Mouse (Mus musculus) liver, embryonic 14.5 days (tissue): Measurements from ENCODE around the gene Hbs1l. TPM values are rescaled to one million over a fixed set of nuclear protein-coding genes. Genes with fewer than 3 reads are reported as not detected.

Experiments
- ATAC-seq: fragments of 200-750 bp; cut with Nextera tagmentation; 2 replicates; pipeline ENCODE4 v1.8.0; 2017; ENCODE audit warnings: moderate number of reproducible peaks, mild to moderate bottlenecking, moderate library complexity; ENCODE audit not compliant: insufficient read depth
- DNase-seq, 3 experiments: peaks; one replicate each; pipeline ENCODE4 v3.0.0-alpha.2; 2012 to 2013; ENCODE audit warnings: low read depth in 3 of 3, low spot score in 3 of 3
- H3K27ac ChIP-seq: fragments of 300-500 bp; sonication (generic); 2 replicates; pipeline ENCODE4 v1.5.1; 2014; ENCODE audit warnings: moderate library complexity, mild to moderate bottlenecking, control low read depth, inconsistent platforms
- H3K27me3 ChIP-seq: fragments of 300-500 bp; sonication (generic); 2 replicates; pipeline ENCODE4 v1.6.1; 2014; ENCODE audit warnings: mild to moderate bottlenecking, low read length, moderate library complexity; ENCODE audit not compliant: control insufficient read depth, insufficient read depth
- H3K36me3 ChIP-seq: fragments of 300-500 bp; sonication (generic); replicated peaks from 2 replicates; pipeline ENCODE4 v1.6.1; 2014; ENCODE audit warnings: low read depth; ENCODE audit not compliant: control insufficient read depth, insufficient read depth
- H3K4me1 ChIP-seq, 2 experiments: fragments of 200-500 bp in 1 of 2; fragments of 300-500 bp in 1 of 2; sonication (generic) in 1 of 2; replicated peaks; 2 replicates each; pipeline ENCODE4 v1.6.1; 2012 to 2014; ENCODE audit warnings: antibody characterized with exemption in 1 of 2, inconsistent platforms in 1 of 2, low read length in 1 of 2; ENCODE audit not compliant: control insufficient read depth in 2 of 2, insufficient read depth in 2 of 2
- H3K4me2 ChIP-seq: fragments of 300-500 bp; sonication (generic); 2 replicates; pipeline ENCODE4 v1.6.1; 2014; ENCODE audit warnings: low read depth, mild to moderate bottlenecking, control low read depth, moderate library complexity
- H3K4me3 ChIP-seq, 2 experiments: fragments of 200-500 bp in 1 of 2; fragments of 300-500 bp in 1 of 2; sonication (generic) in 1 of 2; 2 replicates each; pipeline ENCODE4 v1.5.1; 2012 to 2014; ENCODE audit warnings: low read depth in 2 of 2, low read length in 2 of 2, mild to moderate bottlenecking in 2 of 2, control low read depth in 1 of 2, inconsistent platforms in 1 of 2, moderate library complexity in 1 of 2; ENCODE audit not compliant: insufficient read depth in 1 of 2
- H3K9ac ChIP-seq: fragments of 300-500 bp; sonication (generic); replicated peaks from 2 replicates; pipeline ENCODE4 v1.6.1; 2014; ENCODE audit warnings: mild to moderate bottlenecking, control low read depth, moderate library complexity
- H3K9me3 ChIP-seq: fragments of 300-500 bp; sonication (generic); 2 replicates; pipeline ENCODE4 v1.6.1; 2016; ENCODE audit warnings: low read length, mixed read lengths; ENCODE audit not compliant: control insufficient read depth
- CTCF ChIP-seq: IDR thresholded peaks from 2 replicates; pipeline ENCODE4 v1.5.1; 2016; ENCODE audit warnings: antibody characterized with exemption, low read depth, control low read depth
- EP300 ChIP-seq: IDR thresholded peaks from 2 replicates; pipeline ENCODE4 v1.6.1; 2016; ENCODE audit warnings: antibody characterized with exemption, low read depth
- WGBS: fragments of 180-500 bp; shearing (Covaris S2); extraction: QIAGEN DNeasy Blood & Tissue Kit; methylation state at CpG from one replicate; pipeline ENCODE4 v1.1.7; 2014; ENCODE audit not compliant: insufficient replicate concordance; 5-methylcytosine and 5-hydroxymethylcytosine counted together
- polyA plus RNA-seq, 2 experiments: library from polyadenylated mRNA; depleted of rRNA in 1 of 2; stranded (reverse) in 1 of 2; unstranded in 1 of 2; fragments of >200 nt; fragmentation: Nextera tagmentation in 1 of 2; extraction: Ambion mirVana in 1 of 2; gene quantifications; 2 replicates each; pipeline versions ENCODE4 v1.2.1 to v1.2.3; 2012 to 2014

Hbs1l gene
- polyA plus RNA-seq, 2 experiments: 18.0 to 56.1 TPM

- H3K36me3 ChIP-seq: no peaks in the 10 kb centered on the region
- no peak overlapping the region for H3K27ac ChIP-seq
- 11% methylated on average over 3 of the region's 3 CpGs for WGBS
- H3K4me3 ChIP-seq: no peak overlapping the region
- H3K27me3 ChIP-seq: no peaks in the 10 kb centered on the region
- ATAC-seq (no peak), DNase-seq (no peak)
- H3K4me2 ChIP-seq: no peak overlapping the region
- no peaks in the 10 kb centered on the region for H3K9me3 ChIP-seq
- H3K9ac ChIP-seq: no peak overlapping the region
- TF ChIP-seq CTCF (no peak), EP300 (no peak; the same call in 1 of the 2 replicates)
- H3K4me1 ChIP-seq: peaks cover 4 to 9% of the 10 kb centered on the region in 2 experiments; a peak in 2 of 4 replicates
Measured at GRCm38 (mm10) chr10:21385111-21385663, 89.4 kb downstream of the Hbs1l start.

DNA sequence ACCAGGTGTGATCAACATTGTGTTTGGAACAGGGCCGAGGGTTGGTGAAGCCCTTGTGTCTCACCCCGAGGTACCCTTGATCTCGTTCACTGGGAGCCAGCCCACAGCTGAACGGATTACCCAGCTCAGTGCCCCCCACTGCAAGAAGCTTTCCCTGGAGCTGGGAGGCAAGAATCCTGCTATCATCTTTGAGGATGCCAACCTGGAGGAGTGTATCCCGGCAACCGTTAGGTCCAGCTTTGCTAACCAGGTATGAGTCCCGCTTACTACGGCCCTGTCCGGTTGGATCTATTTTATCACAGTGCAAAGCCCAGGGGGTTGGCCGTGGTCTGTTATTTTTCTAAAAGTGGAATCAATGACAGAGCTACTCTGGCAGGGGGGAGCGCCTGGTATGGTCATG is 93.3 kb downstream of the Hbs1l start:
- 76% methylated on average over 11 of the region's 11 CpGs for WGBS
- no peak for ATAC-seq
- Histone ChIP-seq H3K4me3 (no peak overlapping the region), H3K36me3 (no peaks in the 10 kb centered on the region), H3K27ac (no peak overlapping the region), H3K9me3 (no peaks in the 10 kb centered on the region), H3K27me3 (no peaks in the 10 kb centered on the region), H3K4me1 (peaks cover 4 to 9% of the 10 kb centered on the region in 2 experiments; a peak in 2 of 4 replicates), H3K4me2 (no peak overlapping the region), H3K9ac (no peak overlapping the region)
- DNase-seq: no peak
- TF ChIP-seq EP300 (no peak), CTCF (no peak)

GRCm38 (mm10) chr10:21390440-21390839 is 94.7 kb downstream of the Hbs1l start:
- 71% methylated on average over 4 of the region's 4 CpGs for WGBS
- Histone ChIP-seq H3K9ac (no peak overlapping the region), H3K36me3 (no peaks in the 10 kb centered on the region), H3K4me2 (no peak overlapping the region), H3K9me3 (no peaks in the 10 kb centered on the region), H3K4me3 (no peak overlapping the region), H3K27ac (no peak overlapping the region), H3K4me1 (peaks cover 0 to 2% of the 10 kb centered on the region in 2 experiments; a peak in 1 of 4 replicates), H3K27me3 (no peaks in the 10 kb centered on the region)
- TF ChIP-seq EP300: no peak
- no peak for TF ChIP-seq CTCF
- DNase-seq: no peak
- no peak for ATAC-seq

- no peak overlapping the region for H3K4me2 ChIP-seq
- ATAC-seq (no peak), DNase-seq (no peak)
- no peak overlapping the region for H3K4me3 ChIP-seq
- TF ChIP-seq CTCF (no peak), EP300 (no peak)
- no peaks in the 10 kb centered on the region for H3K27me3 ChIP-seq
- no peaks in the 10 kb centered on the region for H3K36me3 ChIP-seq
- WGBS: 59% methylated on average over 4 of the region's 4 CpGs
- H3K4me1 ChIP-seq: no peaks in the 10 kb centered on the region; a peak in 1 of 4 replicates
- H3K9ac ChIP-seq: no peak overlapping the region
- no peak overlapping the region for H3K27ac ChIP-seq
- H3K9me3 ChIP-seq: no peaks in the 10 kb centered on the region
Measured at GRCm38 (mm10) chr10:21391286-21391685, 95.5 kb downstream of the Hbs1l start.

GRCm38 (mm10) chr10:21393390-21393789 is 97.6 kb downstream of the Hbs1l start:
- DNase-seq (no peak), ATAC-seq (no peak)
- Histone ChIP-seq H3K4me1 (no peaks in the 10 kb centered on the region; a peak in 1 of 4 replicates), H3K27me3 (no peaks in the 10 kb centered on the region), H3K36me3 (no peaks in the 10 kb centered on the region), H3K9me3 (no peaks in the 10 kb centered on the region), H3K27ac (no peak overlapping the region), H3K4me2 (no peak overlapping the region), H3K9ac (no peak overlapping the region), H3K4me3 (no peak overlapping the region)
- no peak for TF ChIP-seq CTCF
- no peak for TF ChIP-seq EP300
- 51% methylated on average over 2 of the region's 2 CpGs for WGBS
